Mouse (Mus musculus): ENCODE results near the gene Lcp1. TPM values are rescaled to one million over a fixed set of nuclear protein-coding genes. Genes with fewer than 3 reads are reported as not detected.
A peak's percentile ranks its signal among the peaks of the same experiment; 100 is the strongest.

Gene Lcp1
- total RNA-seq, 2 experiments from 2014 or later: 6.9 to 7.5 TPM

GRCm38 (mm10) chr14:75175781-75176180 lies 44.9 kb downstream of the Lcp1 start:
- no peak for DNase-seq (ENCODE audit: low spot score in 2 of 2)

GRCm38 (mm10) chr14:75176425-75177045 lies 45.6 kb downstream of the Lcp1 start:
- DNase-seq (ENCODE audit: low spot score in 2 of 2): no peak

GRCm38 (mm10) chr14:75177400-75177799 lies 46.5 kb downstream of the Lcp1 start:
- DNase-seq (ENCODE audit: low spot score in 2 of 2): no peak

GRCm38 (mm10) chr14:75178384-75178793 lies 47.5 kb downstream of the Lcp1 start:
- no peak for DNase-seq (ENCODE audit: low spot score in 2 of 2)

GRCm38 (mm10) chr14:75178801-75179211 lies 47.9 kb downstream of the Lcp1 start:
- DNase-seq (ENCODE audit: low spot score in 2 of 2): no peak

- DNase-seq (ENCODE audit: low spot score in 2 of 2): no peak
Observed at GRCm38 (mm10) chr14:75179255-75179963, 48.5 kb downstream of the Lcp1 start.

- DNase-seq (ENCODE audit: low spot score in 2 of 2): no peak
Observed at GRCm38 (mm10) chr14:75180551-75180978, 49.7 kb downstream of the Lcp1 start.

- DNase-seq (ENCODE audit: low spot score in 2 of 2): no peak
Observed at GRCm38 (mm10) chr14:75181062-75181935, 50.4 kb downstream of the Lcp1 start.

GRCm38 (mm10) chr14:75182378-75182777 lies 51.5 kb downstream of the Lcp1 start:
- no peak for DNase-seq (ENCODE audit: low spot score in 2 of 2)

- no peak for DNase-seq (ENCODE audit: low spot score in 2 of 2)
Observed at GRCm38 (mm10) chr14:75182831-75183230, 51.9 kb downstream of the Lcp1 start.

GRCm38 (mm10) chr14:75184069-75184790 lies 53.3 kb downstream of the Lcp1 start:
- no peak for DNase-seq (ENCODE audit: low spot score in 2 of 2)

- no peak for DNase-seq (ENCODE audit: low spot score in 2 of 2)
Observed at GRCm38 (mm10) chr14:75185796-75186594, 55.1 kb downstream of the Lcp1 start.

GRCm38 (mm10) chr14:75186858-75187415 lies 56.0 kb downstream of the Lcp1 start:
- no peak for DNase-seq (ENCODE audit: low spot score in 2 of 2)

GRCm38 (mm10) chr14:75188521-75188920 lies 57.6 kb downstream of the Lcp1 start:
- DNase-seq (ENCODE audit: low spot score in 2 of 2): no peak

- DNase-seq (ENCODE audit: low spot score in 2 of 2): no peak
Observed at GRCm38 (mm10) chr14:75189031-75189430, 58.1 kb downstream of the Lcp1 start.

- DNase-seq (ENCODE audit: low spot score in 2 of 2): no peak
Observed at GRCm38 (mm10) chr14:75190683-75191082, 59.8 kb downstream of the Lcp1 start.

- DNase-seq (ENCODE audit: low spot score in 2 of 2): no peak
Observed at GRCm38 (mm10) chr14:75192427-75192826, 61.5 kb downstream of the Lcp1 start.

- DNase-seq (ENCODE audit: low spot score in 2 of 2): no peak
Observed at GRCm38 (mm10) chr14:75192858-75193257, 62.0 kb downstream of the Lcp1 start.

GRCm38 (mm10) chr14:75195530-75195929 lies 64.6 kb downstream of the Lcp1 start:
- no peak for DNase-seq (ENCODE audit: low spot score in 2 of 2)

- peak; percentile 16 to 73 for DNase-seq (ENCODE audit: low spot score in 2 of 2)
Observed at GRCm38 (mm10) chr14:75197027-75197426, 66.1 kb downstream of the Lcp1 start.

Data from layer of hippocampus, postnatal 14 days (tissue).